ENCODE assay signal across 9 mouse cellular contexts in the genomic region with DNA sequence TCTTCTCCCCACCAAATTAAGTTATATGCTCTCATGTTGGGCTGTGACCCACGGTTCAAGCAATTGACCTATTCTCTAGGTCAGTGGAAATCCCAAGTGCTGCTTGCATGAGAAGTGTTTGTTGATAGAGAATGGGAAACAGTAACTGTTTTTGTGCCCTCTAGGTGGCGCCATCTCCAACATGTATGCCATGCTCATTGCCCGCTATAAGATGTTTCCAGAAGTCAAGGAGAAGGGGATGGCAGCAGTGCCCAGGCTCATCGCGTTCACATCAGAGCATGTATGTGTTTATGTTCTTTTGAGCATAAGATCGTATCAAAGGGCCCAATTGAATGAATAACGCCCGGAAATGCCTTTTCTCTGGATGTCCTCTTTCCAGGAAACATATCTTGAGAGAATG. TPM values are rescaled to one million over a fixed set of nuclear protein-coding genes. Genes with fewer than 3 reads are reported as not detected.
DNase-seq lines count a peak whose midpoint lies in the region; ATAC-seq lines count a peak whose summit lies in the region.
"Had no signal": no experiment of that assay in that cellular context is flagged by ENCODE, and none has a peak within 500 bp of the region (broad histone marks: within the 10 kb centered on the region; RNA-seq: fewer than 3 reads in every experiment).

No protein-coding gene starts in this region.

- WGBS in heart, embryonic 11.5 days (ENCODE audit: insufficient replicate concordance) = 38% methylated on average over 8 of the region's 8 CpGs

- H3K27ac ChIP-seq in heart, embryonic 11.5 days (ENCODE audit: low read depth, low read length) = no peak overlapping the region
- H3K27ac ChIP-seq: liver, embryonic 15.5 days had no signal

- no peaks in the 10 kb centered on the region for H3K4me1 ChIP-seq in heart, embryonic 11.5 days (ENCODE audit: control insufficient read depth, insufficient read depth, low read length)
- H3K4me1 ChIP-seq: liver, embryonic 15.5 days had no signal

- ATAC-seq in heart, embryonic 11.5 days (replicated peaks; ENCODE audit: insufficient number of reproducible peaks, low FRiP score, low TSS enrichment) = no peak

- H3K36me3 ChIP-seq in heart, embryonic 11.5 days (ENCODE audit: control insufficient read depth, insufficient read depth, low read length) = no peaks in the 10 kb centered on the region
- H3K36me3 ChIP-seq: liver, embryonic 15.5 days had no signal

- intact Hi-C loops in heart, postnatal 14 days (cut with DNase I) = loop anchor here (5.0 to 10.0 kb wide), 2 partner anchors 88 to 230 kb away; no protein-coding TSS in a partner anchor

- H3K9me3 ChIP-seq in heart, embryonic 11.5 days (replicated peaks; ENCODE audit: control insufficient read depth, low read length) = no peaks in the 10 kb centered on the region
- H3K9me3 ChIP-seq: liver, embryonic 15.5 days had no signal

- no peak overlapping the region for H3K4me3 ChIP-seq in heart, embryonic 11.5 days (ENCODE audit: low read depth, low read length)
- H3K4me3 ChIP-seq: liver, embryonic 15.5 days had no signal

- peak; percentile 13 to 31 for DNase-seq in heart, postnatal 14 days
- DNase-seq in B cell, adult 2 months = peak; percentile 43 to 52
- peak; percentile 32 for DNase-seq in NIH3T3 (ENCODE audit: low read depth)
- DNase-seq in induced T-regulatory cell, adult 2 months (ENCODE audit: low read depth) = peak; percentile 60
- no peak for DNase-seq in yolk sac, embryonic 10.5 days (ENCODE audit: low spot score)
- no peak for DNase-seq in kidney, adult 18-20 months
- no peak for DNase-seq in neural tube, embryonic 10.5 days (ENCODE audit: extremely low spot score, low spot score)

- no peak overlapping the region for H3K4me2 ChIP-seq in heart, embryonic 11.5 days
- H3K4me2 ChIP-seq: liver, embryonic 15.5 days had no signal

- no peaks in the 10 kb centered on the region for H3K27me3 ChIP-seq in heart, embryonic 11.5 days (ENCODE audit: control insufficient read depth, insufficient read depth, low read length)
- H3K27me3 ChIP-seq: liver, embryonic 15.5 days had no signal

- H3K9ac ChIP-seq in heart, embryonic 11.5 days (ENCODE audit: low read depth, low read length) = no peak overlapping the region
- H3K9ac ChIP-seq: liver, embryonic 15.5 days had no signal

RNA-seq across cellular contexts. Expression of a gene that starts 12.8 kb away (rescaled TPM):
- not detected for total RNA-seq in heart, postnatal 14 days (2021)
- 0.03 and 0.07 TPM in 2 replicates for polyA plus RNA-seq in heart, embryonic 11.5 days (2014; fragmentation: Nextera tagmentation; extraction: Ambion mirVana)

Comparison
In these comparisons a context has a peak if more than half of its experiments do, and no peak if none do; other contexts are left out.
1. DNase-seq: peak in heart, postnatal 14 days (2 of 2), B cell, adult 2 months (2 of 2), NIH3T3 (single experiment) and induced T-regulatory cell, adult 2 months (single experiment); none in yolk sac, embryonic 10.5 days (single experiment), kidney, adult 18-20 months (single experiment) and neural tube, embryonic 10.5 days (single experiment).